Mouse (Mus musculus): ENCODE measurements around the gene Bax. TPM values are rescaled to one million over a fixed set of nuclear protein-coding genes. Genes with fewer than 3 reads are reported as not detected.

Bax gene
- total and polyA plus RNA-seq, 3 experiments = 195 to 273 (median 233) TPM

DNA sequence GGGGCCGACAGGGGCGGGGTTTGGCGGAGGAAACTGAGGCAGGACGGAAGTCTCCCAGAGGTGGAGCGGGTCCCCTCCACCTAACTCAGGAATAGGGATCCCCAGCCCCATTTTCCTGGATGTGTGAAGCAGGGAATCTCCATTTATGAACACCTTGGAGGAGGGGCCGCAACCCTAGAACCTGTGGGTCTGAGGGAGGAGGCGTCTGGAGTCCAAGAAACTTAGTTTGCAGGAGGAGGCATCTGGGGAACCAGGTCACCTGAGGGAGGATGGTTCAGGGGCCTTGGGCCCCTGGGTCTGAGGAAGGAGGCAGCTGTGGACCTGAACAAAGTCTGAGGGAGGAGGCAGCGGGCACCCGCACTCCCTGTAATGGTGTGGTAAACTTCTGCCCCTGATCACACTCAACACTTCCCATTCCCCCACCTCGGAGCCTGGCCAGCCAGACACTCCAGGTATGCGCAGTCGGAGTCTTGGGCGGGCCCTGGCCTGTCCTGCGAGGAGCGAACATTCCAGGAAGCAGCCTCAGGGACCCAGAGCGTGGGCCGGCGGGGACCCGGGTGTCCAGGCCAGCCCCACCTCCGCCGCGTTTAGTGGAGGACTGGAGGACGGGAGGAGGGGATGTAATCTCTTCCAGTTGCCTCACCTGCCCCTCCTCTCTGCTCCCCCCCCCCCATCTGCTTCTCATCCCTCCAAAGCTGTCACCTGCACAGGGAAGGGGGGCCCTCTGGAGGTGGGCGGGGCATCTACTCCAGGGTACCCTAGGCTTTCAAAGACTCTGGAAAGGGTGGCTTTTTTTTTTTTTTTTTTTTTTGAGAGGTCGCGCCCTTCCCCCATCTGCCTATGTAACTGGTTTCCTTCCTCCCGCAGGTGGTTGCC, 52.6 kb downstream of the Bax start (continued):
- TF ChIP-seq USF2 (conservative IDR thresholded peaks at IDR 0.05; ENCODE audit: low read depth, low read length) (no peak), USF1 (IDR thresholded peaks at IDR 0.05; ENCODE audit: low read depth, low read length) (no peak), NELFE (IDR thresholded peaks at IDR 0.05; ENCODE audit: low read depth, low read length) (peak; percentile 10), ZC3H11A (IDR thresholded peaks at IDR 0.05; ENCODE audit: low read depth, low read length) (no peak), MEF2A (IDR thresholded peaks at IDR 0.05; ENCODE audit: borderline replicate concordance, low read depth, low read length) (no peak), TCF12 (IDR thresholded peaks at IDR 0.05; ENCODE audit: low read depth, low read length) (0 out of 2 replicates have a peak, but pooled peaks have one; percentile 1), ELF1 (IDR thresholded peaks at IDR 0.05; ENCODE audit: low read depth, low read length) (0 out of 2 replicates have a peak, but pooled peaks have one; percentile 19), BHLHE40 (IDR thresholded peaks at IDR 0.05; ENCODE audit: low read depth, low read length) (no peak), CTCF (conservative IDR thresholded peaks at IDR 0.05 in 1 of 2, IDR thresholded peaks at IDR 0.05 in 1 of 2; ENCODE audit: low read depth in 2 of 2, low read length in 2 of 2) (no peak)

DNA sequence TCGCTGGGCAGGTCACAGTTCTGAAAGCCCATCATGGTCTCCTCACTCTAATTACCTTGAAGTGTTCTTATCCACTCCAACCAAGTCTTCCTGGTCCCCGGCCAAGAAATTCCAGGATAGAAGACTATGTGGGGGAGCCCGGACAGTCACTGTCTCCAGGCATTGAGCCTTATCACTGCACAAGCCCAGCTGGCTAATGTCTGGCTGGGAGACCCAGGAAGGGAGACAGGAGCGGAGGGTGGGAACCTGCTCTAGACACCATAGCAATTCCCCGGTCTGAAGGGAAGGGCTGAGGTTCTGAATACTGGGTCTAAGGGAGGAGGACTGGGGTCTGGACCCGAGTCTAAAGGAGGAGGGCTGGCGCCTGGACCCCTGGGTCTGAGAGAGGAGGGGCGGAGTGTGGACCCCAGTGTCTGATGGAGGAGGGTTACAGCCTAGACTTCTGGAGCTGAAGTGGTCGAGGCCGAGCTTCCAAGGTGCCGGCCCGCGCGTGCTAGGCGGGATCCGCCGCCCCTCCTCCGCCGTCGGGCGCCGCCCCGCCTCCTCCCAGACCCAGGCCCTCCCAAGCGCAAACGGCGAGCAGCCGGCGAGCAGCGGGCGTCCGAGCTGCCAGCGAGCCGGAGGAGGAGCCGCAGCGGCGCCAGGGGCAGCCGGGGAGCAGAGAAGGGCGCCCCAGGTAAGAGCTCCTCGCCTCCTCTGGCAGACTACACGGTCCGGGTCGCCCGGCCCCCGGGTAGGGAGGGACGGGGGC, 53.4 kb downstream of the Bax start, which contains the start of gene Ntf5:
TSS of gene Ntf5 (plus strand) at position 583 of the 751 bp plus-strand sequence.
- H3K4me3 ChIP-seq (replicated peaks in 1 of 3; ENCODE audit: low read depth in 2 of 3, low read length in 2 of 3, poor library complexity in 1 of 3) = peak within 1 kb of the TSS; percentile 20 to 60 (median 52)
- peaks cover 0 to 4% of the 10 kb centered on the region in 2 experiments for H3K36me3 ChIP-seq (replicated peaks in 1 of 2; ENCODE audit: control insufficient read depth in 1 of 2, insufficient read depth in 1 of 2, low read length in 1 of 2)
- DNase-seq (ENCODE audit: extremely low read depth) = no peak
- peaks cover 4 to 22% of the 10 kb centered on the region in 2 experiments; a peak in 2 of 4 replicates for H3K4me1 ChIP-seq (ENCODE audit: control insufficient read depth in 1 of 2, insufficient read depth in 2 of 2)
- TF ChIP-seq BHLHE40 (IDR thresholded peaks at IDR 0.05; ENCODE audit: low read depth, low read length) (no peak; the same call in 1 of the 2 replicates), MXI1 (IDR thresholded peaks at IDR 0.05; ENCODE audit: low read depth, low read length) (peak; percentile 33; the same call in 1 of the 2 replicates), E2F4 (IDR thresholded peaks at IDR 0.05; ENCODE audit: insufficient replicate concordance, low read depth, low read length) (no peak), RAD21 (IDR thresholded peaks at IDR 0.05; ENCODE audit: low read depth, low read length) (no peak), TCF12 (IDR thresholded peaks at IDR 0.05; ENCODE audit: low read depth, low read length) (0 out of 2 replicates have a peak, but pooled peaks have one; percentile 6), USF2 (conservative IDR thresholded peaks at IDR 0.05; ENCODE audit: low read depth, low read length) (no peak), NRF1 (IDR thresholded peaks at IDR 0.05; ENCODE audit: low read depth, low read length) (no peak), MAX (IDR thresholded peaks at IDR 0.05; ENCODE audit: low read length) (0 out of 2 replicates have a peak, but pooled peaks have one; percentile 20), NELFE (IDR thresholded peaks at IDR 0.05; ENCODE audit: low read depth, low read length) (peak; percentile 45), MAZ (IDR thresholded peaks at IDR 0.05; ENCODE audit: low read depth, low read length) (no peak), ETS1 (conservative IDR thresholded peaks at IDR 0.05; ENCODE audit: low read depth, low read length) (no peak), CHD2 (IDR thresholded peaks at IDR 0.05; ENCODE audit: low read length) (no peak), SIN3A (IDR thresholded peaks at IDR 0.05; ENCODE audit: low read length) (0 out of 2 replicates have a peak, but pooled peaks have one; percentile 18), POLR2A (IDR thresholded peaks at IDR 0.05; ENCODE audit: low read depth, low read length) (0 out of 2 replicates have a peak, but pooled peaks have one; percentile 30)
- in situ Hi-C loops (cut with MboI; ENCODE audit: low pct_ligation_motif_present, low pct_unique_long_range_greater_than_20kb, low sequenced_read_pairs) (no loop called here), dilution Hi-C loops (cut with MboI; ENCODE audit: extremely low pct_ligation_motif_present, extremely low pct_unique_long_range_greater_than_20kb, low sequenced_read_pairs) (no loop called here)
- H3K27ac ChIP-seq (ENCODE audit: insufficient read depth, low read depth) = no peak within 1 kb of the TSS
- H3K9me3 ChIP-seq (replicated peaks; ENCODE audit: low read length) = no peaks in the 10 kb centered on the region
- peaks cover 49% of the 10 kb centered on the region for H3K27me3 ChIP-seq (replicated peaks)
- H3K9ac ChIP-seq (ENCODE audit: insufficient read depth, low read depth) = peak within 1 kb of the TSS; percentile 45; the same call in 1 of the 2 replicates
- H3K4me2 ChIP-seq (ENCODE audit: insufficient read depth, low read depth, poor library complexity, severe bottlenecking) = peak within 1 kb of the TSS; percentile 74
- no peaks in the 10 kb centered on the region for H3K79me2 ChIP-seq (replicated peaks; ENCODE audit: control insufficient read depth, extremely low read depth, insufficient read depth, poor library complexity, severe bottlenecking)
